Mouse (Mus musculus): ENCODE data around the gene Psmd14.

Psmd14 gene

DNA sequence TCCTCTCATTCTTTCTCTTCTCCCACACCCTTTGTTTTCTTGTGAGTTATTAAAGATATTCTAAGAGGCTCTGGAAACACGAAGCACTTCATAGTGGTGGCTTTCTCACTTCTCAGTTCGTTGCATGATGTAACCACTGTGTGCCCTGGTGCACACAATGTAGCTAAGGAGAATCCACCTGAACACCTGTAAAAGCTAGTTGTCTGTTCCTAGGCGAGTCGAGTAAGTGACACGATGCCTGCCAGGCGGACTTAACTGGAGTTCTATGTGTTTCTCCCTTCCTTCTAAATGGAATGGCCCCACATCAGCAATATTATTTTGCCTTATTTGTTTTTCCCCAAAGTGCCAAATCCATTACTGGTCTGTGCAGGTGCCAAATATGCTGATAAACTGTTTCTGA, 101.6 kb downstream of the Psmd14 start:
- DNase-seq (ENCODE audit: low spot score in 2 of 2): no peak

DNA sequence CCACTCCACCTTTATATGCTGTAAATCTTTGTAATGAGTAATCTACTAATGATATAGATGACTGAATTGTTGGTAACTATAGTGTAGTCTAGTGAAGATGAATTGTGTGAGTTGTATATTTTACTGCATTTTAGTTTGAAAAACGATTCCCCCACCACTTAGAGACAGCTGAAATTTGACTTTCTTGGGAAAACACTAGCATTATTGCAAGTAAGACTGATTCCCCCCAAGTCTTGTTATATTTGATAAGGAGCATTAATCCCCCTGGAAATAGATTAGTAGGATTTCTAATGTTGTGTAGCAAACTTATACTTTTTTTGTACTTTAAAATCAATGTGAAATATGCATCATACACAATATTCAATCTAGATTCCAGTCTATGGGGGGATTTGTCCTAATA, 102.0 kb downstream of the Psmd14 start:
- DNase-seq (ENCODE audit: low spot score in 2 of 2): no peak

DNA sequence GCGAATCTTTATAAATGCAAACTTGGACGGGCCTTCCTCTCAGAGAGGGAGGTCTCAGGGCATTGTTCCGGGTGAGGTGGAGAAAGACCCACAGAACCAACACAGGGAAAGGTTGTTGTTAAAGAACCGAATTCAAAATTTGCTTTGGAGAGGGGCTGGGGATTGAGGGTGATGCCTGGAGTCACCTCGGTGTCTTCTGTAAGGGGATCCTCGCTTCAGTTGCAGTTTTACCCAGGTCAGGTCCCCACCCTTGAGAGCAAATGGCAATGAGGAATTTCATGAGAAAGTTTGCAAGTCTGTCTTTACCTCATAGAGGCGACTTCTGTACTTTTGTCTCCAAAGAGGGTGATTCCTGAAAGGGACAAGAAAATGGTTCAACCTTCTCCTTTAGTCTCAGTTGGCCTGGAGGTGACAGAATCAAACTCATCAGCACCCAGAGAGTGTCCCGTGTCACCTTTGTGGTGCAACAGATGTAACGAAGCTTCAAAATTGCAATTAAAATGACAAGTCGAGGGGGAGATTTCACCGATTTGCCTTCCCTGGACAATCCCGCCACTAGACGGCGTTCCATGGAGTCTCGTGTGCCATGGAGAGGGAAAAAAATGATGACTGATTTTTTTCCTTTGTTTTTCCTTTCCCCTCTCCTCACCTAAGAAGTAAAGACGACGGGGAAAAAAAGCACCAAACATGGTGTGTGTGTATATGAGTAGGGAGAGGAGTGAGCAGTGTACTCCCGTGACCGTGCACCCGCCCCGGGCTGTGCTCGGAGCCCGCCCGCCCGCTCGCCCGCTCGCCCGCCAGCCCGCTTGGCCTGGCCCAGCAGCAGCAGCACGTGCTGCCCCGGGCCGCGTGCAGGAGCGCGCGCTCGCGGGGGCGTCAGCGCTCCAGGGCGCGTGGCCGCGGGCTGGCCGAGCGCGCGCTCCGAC, 103.3 kb downstream of the Psmd14 start:
- peak in 1 of 2 experiments; percentile 31 for DNase-seq (ENCODE audit: low spot score in 2 of 2)

GRCm38 (mm10) chr2:61815583-61816313, 104.3 kb downstream of the Psmd14 start:
- peak in 1 of 2 experiments; percentile 54 for DNase-seq (ENCODE audit: low spot score in 2 of 2)

DNA sequence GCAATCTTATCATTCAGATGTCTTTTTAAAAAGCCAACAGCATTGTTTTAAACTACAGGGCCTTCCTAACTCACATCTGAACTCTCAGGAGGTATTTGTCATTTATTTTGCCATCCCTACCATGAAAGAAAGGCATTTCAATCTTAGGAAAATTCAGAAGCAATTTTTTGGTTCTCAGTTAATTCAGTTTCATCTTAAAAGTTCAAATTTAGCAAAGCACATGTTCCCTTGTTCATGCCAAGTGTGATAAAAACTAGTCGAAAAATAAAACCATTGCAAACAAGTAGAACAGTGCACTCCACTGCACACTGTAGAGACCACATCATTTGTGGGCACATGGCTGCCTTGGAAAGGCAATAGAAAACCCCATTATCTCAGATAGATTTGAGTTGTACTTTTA, 106.7 kb downstream of the Psmd14 start:
- no peak for DNase-seq (ENCODE audit: low spot score in 2 of 2)

GRCm38 (mm10) chr2:61820203-61820602, 108.7 kb downstream of the Psmd14 start:
- DNase-seq (ENCODE audit: low spot score in 2 of 2): no peak

- DNase-seq (ENCODE audit: low spot score in 2 of 2): no peak
Observed at GRCm38 (mm10) chr2:61823426-61824140, 112.1 kb downstream of the Psmd14 start.

DNA sequence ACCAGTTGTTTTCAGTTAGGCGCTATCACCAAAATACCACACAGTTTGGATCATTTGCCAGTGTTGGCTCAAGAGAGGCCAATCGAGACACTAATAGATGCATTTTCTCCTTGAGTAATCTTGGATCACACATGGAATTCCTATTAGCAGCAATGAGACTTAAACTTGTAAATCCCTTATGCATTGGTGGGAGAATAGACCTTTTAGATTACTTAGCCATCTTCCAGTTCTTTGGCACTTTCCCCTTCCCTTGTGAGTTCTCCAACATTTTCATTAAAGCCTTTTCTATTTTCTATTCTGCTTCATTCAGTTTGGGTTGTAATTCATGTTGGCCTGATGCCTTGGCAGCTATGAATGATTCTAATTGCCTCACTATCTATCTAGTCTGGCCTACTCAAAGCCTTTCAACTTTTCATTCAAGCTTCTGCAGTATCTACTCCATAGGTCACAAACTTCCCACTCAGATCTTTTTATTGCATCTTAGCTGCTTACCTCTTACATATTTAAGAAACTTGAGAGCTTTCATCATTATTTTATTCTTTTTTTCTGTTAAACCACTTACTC, 125.8 kb downstream of the Psmd14 start:
- no peak for DNase-seq (ENCODE audit: low spot score in 2 of 2)

Data from frontal cortex, postnatal 10 days (tissue).